Mouse (Mus musculus) cerebral cortex, adult 2 months (tissue): Measurements from ENCODE around the gene Fam234a.

Experiments
- WGBS: fragments of 180-500 bp; shearing (Covaris S2); methylation state at CpG from one replicate; pipeline ENCODE4 v1.1.7; 2018; 5-methylcytosine and 5-hydroxymethylcytosine counted together

Gene Fam234a

DNA sequence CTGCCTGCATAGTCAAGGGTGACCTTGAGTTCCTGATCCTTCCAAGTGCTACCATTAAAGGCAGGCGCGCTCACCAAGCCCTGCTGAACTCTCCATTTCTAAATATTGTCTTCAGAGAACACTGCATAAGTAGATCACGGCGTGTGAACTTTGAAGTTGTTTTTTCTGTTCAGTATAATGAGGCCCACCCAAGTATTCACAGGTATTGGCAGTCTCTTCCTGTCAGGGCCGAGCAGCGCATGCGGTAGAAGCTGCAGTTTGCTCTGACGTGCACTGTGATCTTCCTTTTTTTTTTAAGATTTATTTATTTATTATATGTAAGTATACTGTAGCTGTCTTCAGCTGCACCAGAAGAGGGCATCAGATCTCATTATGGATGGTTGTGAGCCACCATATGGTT is 9.7 kb downstream of the Fam234a start:
- WGBS = 82% methylated on average over 8 of the region's 8 CpGs

DNA sequence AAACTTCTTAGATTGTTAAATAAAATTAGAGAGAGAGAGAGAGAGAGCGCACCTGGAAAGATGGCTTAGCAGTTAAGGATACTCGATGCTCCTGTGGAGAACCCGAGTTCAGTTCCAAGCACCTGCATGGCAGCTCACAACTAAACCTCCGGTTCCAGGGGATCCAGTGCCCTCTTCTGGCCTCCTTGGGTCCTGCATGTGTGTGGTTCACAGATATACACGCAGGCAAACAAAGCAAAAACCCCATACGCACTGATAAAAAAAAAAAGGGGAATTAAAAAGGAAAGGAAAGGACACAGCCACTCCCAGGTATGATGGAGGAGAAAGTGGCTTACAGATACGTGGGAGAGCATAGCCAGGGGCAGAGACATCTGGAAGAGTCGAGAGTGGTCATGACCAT is 11.2 kb downstream of the Fam234a start:
- 77% methylated on average over 8 of the region's 8 CpGs for WGBS

DNA sequence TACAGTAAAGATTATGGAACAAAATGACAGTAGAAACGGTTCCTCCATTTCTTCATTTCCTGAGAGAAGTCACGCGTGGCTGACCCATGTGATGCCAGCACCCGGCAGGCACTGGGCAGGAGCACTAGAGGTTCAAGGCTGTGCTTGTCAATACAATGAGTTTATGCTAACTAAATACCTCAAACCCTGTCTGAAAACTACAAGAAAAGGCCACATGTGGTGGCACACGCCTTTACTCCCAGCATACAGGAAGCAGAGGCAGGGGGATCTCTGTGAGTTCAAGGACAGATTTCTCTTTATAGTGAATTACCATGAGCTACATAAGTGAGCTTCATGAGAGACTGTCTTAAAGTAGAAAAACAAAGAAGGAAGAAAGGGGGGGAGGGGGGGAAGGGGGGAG is 12.9 kb downstream of the Fam234a start:
- WGBS = 87% methylated on average over 5 of the region's 5 CpGs

DNA sequence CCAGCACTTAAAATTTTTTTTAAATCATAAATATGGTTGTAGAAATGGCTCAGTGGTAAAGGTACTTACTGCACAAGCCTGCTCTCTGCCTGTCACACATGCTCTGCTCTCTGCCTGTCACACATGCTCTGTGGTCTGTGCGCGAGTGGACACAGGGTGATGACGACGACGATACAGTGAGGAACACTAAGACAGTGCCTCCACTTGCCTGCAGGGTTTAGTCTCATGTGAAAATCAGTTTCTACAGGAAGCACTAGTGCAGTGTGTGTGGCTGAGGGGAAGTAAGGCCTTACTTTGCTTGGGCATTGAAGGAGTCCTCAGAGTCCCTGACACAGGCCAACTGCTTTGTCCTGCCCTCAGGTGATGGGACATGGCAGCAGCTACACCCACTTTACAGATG is 14.3 kb downstream of the Fam234a start:
- 90% methylated on average over 5 of the region's 5 CpGs for WGBS

DNA sequence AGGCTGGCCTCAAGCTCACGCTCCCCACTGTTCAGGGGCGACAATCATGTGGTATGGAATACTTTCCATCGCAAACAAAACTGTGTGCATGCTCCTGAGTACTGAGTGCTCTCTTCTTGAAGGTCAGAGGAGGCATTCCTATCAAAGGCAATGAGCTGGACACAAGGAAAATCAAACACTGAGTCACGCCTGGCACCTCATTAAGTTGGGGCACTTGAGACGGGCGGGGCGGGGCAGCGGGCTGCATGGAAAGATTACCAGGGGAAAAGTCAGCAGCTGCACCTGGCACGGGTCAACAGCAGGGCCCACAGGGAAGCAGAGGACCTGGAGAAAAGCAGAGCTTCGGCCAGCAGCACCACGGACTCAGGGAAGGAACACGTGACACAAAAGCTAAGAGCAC is 18.9 kb downstream of the Fam234a start:
- WGBS = 89% methylated on average over 12 of the region's 12 CpGs

DNA sequence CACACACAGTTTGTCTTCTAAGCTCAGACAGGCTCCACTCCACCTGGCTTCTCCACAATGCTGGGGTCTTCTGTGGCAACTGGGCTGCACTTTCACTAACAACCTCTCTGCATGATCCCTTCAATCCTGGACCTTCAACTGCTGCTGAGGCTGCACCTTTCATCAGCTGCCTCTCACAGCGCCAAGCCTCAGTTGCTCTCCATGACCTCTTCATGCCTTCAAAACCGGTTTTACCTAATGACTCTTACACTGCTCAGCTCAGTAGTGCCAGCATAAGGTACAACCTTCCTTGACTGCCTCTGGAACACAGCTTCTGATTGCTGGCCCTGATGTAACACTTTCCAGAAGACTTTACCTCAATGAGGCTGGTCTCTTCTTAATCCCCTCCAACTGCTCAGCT is 22.5 kb downstream of the Fam234a start:
- WGBS = 76% methylated on average over 2 of the region's 2 CpGs

DNA sequence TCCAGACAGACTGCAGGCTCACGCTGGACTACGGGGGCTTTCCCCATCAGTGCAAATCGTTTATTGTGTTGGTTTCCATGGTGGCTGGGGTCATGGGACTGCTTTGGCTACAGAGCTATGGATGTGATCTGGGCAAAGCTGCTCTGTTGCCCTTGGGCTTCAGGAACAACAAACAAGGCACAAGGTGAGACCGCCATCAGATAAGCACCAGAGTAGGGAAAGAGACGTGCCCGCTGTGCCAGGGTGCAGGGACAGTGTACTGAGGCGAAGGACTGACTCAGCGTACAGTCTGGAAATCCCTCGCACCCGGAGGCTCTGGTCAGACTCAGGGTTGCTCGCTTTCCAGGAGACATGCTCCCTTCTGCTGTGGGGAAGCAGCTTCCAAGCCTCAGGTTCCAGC is 31.4 kb downstream of the Fam234a start:
- WGBS = 90% methylated on average over 11 of the region's 11 CpGs

DNA sequence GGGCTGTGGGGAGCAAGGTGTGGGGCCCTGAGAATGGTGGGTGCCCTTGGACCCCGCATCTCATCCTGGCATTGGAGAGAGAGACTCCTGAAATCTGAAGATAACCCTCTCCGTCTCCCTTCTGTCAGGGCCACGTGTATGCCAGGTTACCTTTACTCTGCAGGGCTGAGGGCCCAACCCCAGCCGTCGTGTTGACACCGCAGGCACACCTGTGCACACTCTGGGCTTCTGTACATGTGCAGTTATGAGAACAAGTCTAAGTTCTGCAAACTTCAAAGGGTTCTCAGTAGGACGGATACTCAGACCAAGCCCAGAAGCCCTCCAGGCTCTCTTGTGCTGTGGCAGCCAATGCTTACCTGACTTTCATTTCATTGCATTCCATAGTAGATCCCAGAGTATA is 31.8 kb downstream of the Fam234a start:
- WGBS = 94% methylated on average over 7 of the region's 7 CpGs

DNA sequence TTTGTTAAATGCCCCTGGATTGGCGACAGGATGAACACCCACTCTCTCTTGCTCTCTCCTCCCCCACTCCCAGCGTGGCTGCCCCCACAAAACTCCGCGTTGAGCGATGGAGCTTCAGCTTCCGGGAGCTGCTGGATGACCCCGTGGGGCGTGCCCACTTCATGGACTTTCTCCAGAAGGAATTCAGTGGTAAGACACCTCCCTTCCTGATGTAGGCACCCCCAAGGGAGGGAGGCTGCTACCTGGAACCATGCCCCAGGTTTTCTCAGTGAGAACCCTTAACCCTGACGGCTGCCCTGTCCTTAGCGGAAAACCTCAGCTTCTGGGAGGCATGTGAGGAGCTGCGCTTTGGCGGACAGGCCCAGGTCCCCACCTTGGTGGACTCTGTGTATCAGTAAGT is 36.4 kb downstream of the Fam234a start, which contains the start of gene Arhgdig:
Arhgdig (minus strand) TSS at position 101 of the 400 bp plus-strand sequence.
- WGBS = 78% methylated on average over 12 of the region's 12 CpGs

DNA sequence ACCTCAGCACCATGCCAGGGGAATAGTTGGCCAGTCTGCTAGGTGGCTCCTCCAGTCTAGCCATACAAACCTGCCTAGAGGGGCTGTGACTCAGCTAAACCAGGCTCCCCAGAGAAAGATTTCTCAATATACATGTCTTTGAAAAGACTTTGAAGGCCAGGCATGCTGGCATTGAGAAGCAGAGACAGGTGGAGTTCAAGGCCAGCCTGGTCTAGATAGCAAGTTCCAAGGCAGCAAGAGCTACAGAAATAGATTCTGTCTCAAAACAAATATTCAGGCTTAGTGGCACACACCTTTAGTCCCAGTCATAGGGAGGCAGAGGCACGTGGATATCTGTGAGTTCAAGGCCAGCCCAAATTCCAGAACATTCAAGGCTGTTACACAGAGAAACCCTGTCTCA is 37.6 kb downstream of the Fam234a start:
- WGBS = 59% methylated on average over 1 of the region's 1 CpGs

DNA sequence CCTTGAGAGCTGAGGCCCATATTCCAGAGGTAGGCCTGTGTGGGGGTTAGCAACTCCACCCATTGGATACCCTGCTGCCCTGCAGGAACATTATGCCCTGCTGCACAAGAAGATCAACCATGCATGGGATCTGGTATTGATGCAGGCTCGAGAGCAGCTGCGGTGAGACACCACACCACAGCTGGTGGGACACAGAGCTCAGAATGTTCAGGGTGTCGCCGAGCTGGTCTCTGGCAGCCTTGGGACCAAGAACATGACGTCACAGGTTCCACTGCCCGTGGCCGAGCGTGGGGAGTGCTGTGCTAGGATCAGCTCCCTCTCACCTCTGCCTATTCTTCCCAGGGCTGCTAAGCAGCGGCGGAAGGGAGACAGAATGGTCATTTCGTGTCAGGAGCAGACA is 39.3 kb downstream of the Fam234a start:
- 38% methylated on average over 11 of the region's 11 CpGs for WGBS

DNA sequence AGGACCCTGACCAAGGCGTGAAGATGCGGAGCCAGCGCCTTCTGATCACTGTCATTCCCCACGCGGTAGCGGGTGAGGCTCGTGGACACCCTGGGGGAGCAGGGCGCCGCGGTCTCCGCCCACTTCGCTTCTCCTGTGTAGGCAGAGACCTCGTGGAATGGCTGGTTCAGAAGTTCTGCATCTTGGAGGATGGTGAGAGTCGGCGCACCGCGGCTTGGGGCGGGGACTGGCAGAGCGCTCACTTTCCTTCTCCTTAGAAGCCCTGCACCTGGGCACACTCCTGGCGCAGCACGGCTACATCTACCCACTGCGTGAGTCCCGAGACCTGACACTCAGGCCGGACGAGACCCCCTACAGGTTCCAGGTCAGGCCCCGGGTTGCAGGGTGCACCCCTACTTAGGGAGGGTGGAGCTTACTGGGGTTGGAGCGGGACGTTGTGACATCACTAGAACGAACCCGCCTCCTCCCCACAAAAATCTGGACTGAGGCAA is 40.7 kb downstream of the Fam234a start:
- WGBS = 2% methylated on average over 30 of the region's 30 CpGs

DNA sequence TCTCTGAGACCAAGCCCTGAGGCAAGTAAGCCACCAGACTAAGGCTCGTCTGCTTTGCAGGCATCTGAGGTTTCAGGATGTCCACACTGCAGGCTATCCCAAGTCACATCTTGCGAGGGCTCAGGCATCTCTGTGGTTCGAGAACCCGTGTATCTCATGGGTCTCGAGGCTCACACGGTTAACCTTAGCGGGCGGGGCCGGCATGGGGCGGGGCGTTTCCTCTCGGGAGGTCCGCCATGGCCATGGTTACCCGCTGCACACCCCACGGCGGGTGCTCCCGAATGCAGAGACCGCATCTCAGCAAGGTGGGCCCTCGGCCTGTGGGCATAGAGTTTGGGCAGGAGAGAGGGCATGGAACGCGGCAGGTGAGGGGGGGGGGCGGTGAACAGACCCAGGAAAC is 41.3 kb downstream of the Fam234a start, which contains the start of gene Rgs11:
Rgs11 (plus strand) TSS at position 215 of the 400 bp plus-strand sequence.
- 2% methylated on average over 22 of the region's 22 CpGs for WGBS

DNA sequence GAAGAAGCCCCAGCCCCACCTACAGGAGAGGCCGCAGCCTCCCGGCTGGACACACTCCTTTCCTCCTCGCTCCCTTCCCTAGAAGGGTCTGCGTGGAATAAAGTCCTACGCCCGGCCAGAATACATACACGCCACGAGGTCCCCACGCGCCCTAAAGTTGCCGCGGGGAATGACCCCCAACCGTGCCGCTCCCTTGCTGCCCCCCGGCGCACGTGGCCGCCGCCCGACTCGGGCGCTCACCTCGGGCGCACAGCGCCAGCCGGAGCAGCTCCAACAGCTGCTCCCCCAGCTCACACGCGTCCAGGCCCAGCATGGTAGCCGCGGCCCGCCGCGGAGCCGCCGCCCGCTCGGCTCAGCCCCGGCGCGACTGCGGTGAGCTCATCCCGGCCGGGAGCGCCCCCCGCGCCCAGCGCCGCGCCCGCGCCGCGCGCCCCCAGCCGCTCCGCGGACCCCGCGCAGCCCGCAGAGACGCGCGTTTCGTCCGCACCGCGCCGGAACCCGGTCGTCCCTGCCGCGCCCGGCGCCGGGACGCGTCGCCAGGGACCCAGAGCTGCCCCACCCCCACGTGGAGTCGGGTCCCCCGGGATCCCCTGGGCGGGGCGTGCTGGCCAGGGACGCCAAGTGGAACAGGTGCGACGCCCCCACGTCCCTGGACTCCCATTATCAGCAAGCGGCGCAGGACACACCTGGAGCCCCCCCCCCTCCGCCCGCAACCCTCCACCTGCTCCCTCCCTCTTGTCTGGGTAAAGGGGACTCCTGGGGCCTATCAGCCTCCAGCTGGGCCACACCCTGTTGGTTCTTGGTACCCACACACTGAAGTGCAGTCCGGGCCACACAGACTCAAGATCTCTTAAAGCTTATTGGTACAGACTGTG is 43.0 kb downstream of the Fam234a start:
- 1% methylated on average over 91 of the region's 92 CpGs for WGBS

DNA sequence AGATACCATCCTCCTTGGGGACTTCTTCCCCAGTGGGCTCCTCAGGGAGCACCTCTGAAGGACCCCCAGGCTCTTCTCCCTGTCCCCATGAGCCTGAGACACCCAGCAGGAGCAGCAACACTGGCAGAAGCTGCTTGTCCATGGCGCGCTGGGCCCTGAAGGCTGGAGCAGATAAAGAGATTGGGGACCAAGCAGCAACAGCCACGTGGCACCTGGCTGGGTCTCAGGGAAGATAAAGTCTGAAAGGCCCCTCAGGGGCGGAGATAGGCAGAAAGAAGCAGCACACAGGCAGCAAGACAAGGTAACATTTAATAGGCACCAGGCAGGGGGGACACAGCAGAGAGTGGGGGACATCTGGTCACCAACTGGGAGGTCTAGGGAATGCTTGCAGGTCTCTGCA is 45.1 kb downstream of the Fam234a start, which contains the start of gene Pdia2:
Pdia2 (minus strand) TSS at position 196 of the 400 bp plus-strand sequence.
- WGBS = 79% methylated on average over 4 of the region's 4 CpGs

DNA sequence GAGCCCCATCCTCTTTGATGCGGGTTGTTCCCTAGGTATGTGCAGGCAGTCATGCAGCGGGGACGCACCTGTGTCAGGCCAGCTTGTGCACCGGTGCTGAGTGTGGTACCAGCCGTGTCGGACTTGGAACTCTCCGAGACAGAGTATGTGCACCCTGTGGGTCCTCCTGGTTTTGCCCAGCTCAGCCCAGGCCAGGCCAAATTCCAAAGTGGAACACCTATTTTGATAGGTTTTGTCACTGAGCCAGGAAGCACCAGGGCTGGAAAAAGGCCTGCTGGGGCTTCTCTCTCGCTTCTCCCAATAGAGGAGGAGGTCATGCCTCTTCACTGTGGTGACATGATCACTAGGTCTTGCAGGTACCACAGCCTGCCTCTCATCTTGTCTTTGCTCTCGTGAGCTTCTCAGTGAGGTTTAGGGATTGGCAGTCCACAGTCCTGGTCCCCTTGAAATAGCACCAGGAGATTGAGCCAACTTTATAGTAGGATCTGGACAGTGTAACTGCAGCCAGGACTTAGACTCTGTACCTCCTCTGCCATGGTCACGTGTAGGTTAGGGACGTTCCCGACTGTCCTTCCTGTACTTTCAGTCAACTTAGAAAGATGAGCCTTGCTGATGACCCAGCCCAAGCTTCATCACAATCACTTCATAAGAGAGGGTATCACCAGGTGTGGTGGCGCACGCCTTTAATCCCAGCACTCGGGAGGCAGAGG is 51.4 kb downstream of the Fam234a start:
- WGBS = 97% methylated on average over 15 of the region's 15 CpGs

DNA sequence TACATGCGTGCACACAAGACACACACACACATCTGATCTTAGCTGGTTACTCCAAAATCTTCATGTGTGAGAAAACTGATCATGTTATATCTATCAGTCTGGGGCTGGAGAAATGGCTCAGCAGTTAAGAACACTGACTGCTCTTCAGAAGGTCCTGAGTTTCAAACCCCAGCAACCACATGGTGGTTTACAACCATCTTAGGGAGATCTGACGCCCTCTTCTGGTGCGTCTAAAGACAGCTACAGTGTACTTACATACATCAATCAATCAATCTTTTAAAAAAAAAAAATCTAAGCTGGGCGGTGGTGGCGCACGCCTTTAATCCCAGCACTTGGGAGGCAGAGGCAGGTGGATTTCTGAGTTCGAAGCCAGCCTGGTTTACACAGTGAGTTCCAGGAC is 52.6 kb downstream of the Fam234a start:
- 90% methylated on average over 7 of the region's 7 CpGs for WGBS

DNA sequence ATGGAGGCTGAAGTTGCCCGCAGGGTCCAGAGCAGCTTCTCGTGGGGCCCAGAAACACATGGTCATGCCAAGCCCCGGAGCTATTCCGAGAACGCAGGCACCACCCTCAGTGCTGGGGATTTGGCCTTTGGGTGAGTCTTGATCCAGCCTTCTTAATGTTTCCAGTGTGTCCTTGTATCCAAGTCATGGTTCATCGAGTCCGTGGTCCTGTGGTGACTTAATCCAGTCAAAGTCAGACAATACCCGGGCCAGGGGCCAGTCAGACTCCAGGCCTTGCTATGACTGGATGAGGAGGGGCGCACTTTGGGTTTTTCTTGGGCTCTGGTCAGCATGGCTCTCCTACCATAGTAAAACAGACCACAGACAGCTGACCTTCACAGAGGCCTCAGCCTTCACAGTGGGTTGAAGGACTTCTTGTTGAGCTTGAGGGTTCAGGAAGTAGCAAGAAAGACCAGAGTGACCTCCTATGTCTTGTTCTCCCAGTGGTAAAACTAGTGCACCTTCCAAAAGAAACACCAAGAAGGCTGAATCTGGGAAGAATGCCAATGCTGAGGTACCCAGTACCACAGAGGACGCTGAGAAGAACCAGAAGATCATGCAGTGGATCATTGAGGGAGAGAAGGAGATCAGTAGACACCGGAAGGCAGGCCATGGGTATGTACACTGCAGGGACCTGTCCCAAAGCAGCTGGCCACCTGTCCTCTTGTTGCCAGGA is 55.8 kb downstream of the Fam234a start:
- 87% methylated on average over 11 of the region's 11 CpGs for WGBS

DNA sequence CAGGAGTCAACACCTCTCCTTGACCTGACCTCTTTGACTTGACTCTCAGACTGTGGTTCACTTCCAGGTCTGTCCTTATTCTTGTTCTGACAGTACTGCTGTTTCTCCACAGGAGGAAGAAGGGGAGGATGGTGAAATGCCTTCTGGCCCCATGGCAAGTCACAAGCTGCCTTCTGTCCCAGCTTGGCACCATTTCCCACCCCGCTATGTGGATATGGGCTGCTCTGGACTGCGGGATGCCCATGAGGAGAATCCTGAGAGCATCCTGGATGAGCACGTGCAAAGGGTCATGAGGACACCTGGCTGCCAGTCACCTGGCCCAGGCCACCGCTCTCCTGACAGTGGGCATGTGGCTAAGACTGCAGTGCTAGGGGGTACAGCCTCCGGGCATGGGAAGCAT is 56.5 kb downstream of the Fam234a start:
- 94% methylated on average over 5 of the region's 5 CpGs for WGBS

DNA sequence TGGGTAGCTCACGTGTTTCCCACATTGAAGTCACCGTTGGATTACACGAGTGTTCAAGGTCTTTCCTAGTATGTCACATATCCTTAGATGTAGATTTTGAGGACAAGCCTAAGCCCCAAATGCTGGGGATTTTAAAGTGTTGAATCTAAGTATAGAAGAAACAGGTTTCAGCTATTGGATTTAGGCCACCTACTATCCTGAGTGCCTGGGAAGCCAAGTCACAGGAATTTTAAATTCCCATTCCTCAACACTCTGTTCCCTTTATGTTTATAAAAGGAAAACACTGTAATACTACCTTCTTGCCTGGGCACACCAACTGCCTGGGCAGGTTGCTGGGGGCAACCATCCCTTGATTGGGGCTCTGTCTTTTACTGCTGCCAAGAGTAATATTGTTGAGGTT is 62.9 kb downstream of the Fam234a start:
- WGBS = 54% methylated on average over 3 of the region's 3 CpGs

DNA sequence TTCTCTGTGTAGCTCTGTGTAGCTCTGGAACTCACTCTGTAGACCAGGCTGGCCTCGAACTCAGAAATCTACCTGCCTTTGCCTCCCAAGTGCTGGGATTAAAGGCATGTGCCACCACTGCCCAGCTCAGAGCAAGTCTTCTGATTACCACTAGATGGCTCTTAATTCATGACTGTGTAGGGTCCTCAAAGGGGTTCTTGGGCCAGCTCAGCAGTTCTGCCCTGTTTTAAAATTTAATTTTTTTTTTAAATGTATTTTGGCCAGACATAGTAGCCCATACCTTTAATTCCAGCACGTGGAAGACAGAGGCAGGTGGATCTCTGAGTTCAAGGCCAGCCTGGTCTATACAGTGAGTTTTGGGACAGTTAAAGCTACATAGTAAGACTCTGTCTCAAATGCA is 68.8 kb downstream of the Fam234a start:
- WGBS = 95% methylated on average over 2 of the region's 2 CpGs

DNA sequence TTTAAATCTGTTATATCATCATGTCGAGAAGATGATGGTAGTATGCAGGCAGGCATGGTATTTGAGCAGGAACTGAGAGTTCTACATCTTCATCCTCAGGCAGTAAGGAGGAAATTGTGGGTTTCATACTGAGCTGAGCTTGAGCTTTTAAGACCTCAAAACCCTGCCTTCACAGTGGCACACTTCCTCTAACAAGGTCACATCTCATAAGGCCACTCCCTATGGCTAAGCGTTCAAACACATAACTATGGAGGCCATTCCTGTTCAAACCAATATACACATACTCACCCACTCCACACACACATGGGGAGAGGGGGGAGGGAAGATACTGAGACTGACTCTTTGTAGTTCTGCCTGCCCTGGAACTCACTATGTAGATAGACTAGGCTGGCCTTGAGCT is 76.0 kb downstream of the Fam234a start:
- 78% methylated on average over 2 of the region's 2 CpGs for WGBS
